Mouse (Mus musculus) lung, postnatal 0 days (tissue): ENCODE data around the gene Fam160a2.

Experiments used
- CTCF ChIP-seq: IDR thresholded peaks from 2 replicates; pipeline ENCODE4 v1.5.1; 2016; ENCODE audit warnings: antibody characterized with exemption, mild to moderate bottlenecking
- EP300 ChIP-seq: IDR thresholded peaks from 2 replicates; pipeline ENCODE4 v1.6.1; 2016; ENCODE audit warnings: antibody characterized with exemption, mild to moderate bottlenecking, control low read depth

DNA sequence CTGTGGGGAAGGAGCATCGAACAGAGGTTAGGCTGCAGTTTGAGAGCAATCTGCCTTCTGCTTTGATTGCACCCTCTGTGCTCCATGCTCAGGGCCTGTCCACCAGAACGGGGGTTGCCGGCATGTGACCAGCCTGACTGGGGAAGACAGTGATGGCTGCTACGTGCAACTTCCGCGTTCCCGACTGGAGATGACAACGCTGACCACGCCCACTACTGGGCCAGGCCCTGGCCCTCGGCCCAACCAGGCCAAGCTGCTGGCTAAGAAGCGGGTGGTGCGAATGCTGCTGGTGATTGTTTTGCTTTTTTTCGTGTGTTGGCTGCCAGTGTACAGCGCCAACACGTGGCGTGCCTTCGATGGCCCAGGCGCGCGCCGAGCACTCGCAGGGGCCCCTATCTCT lies 34.9 kb upstream of the Fam160a2 start:
- no peak for TF ChIP-seq EP300
- no peak for TF ChIP-seq CTCF
